Mouse (Mus musculus): ENCODE results near the gene Poglut1. TPM values are rescaled to one million over a fixed set of nuclear protein-coding genes. Genes with fewer than 3 reads are reported as not detected.
A peak's percentile ranks its signal among the peaks of the same experiment; 100 is the strongest.

The Poglut1 gene
- polyA plus RNA-seq, 1 experiment = 59.9 TPM

DNA sequence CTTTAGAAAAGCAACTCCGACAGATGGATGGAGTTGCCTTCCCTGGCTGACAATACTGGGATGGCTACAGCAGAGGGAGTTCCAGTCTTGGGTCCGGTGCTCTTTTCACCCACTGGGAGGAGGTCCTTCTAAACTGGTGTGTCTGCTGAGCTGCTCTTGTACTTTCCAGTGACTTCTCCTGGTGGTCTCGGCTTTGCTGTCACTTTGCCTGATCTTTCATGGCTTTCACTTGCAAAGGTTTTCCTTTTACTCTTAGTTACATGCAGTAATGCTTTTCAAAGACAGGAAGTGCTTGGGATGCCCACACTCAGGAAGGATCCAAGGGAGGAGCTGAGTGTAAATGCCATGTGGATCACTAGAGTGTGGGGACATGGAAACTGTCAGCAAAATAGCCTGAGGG, 41.4 kb upstream of the Poglut1 start:
- 73% methylated on average over 3 of the region's 3 CpGs for WGBS
- Histone ChIP-seq H3K4me3 (replicated peaks; ENCODE audit: insufficient read depth, low read depth, low read length) (no peak overlapping the region), H3K27ac (ENCODE audit: insufficient read depth, low read length) (no peak overlapping the region), H3K27me3 (ENCODE audit: control insufficient read depth, insufficient read depth, low read length) (no peaks in the 10 kb centered on the region), H3K4me1 (ENCODE audit: control insufficient read depth, insufficient read depth, low read length) (no peaks in the 10 kb centered on the region)
- TF ChIP-seq POLR2A (IDR thresholded peaks at IDR 0.05; ENCODE audit: borderline replicate concordance, insufficient read depth, low read length) (no peak), CTCF (IDR thresholded peaks at IDR 0.05; ENCODE audit: borderline replicate concordance, insufficient read depth, low read depth, low read length) (no peak)
- no peak for DNase-seq

DNA sequence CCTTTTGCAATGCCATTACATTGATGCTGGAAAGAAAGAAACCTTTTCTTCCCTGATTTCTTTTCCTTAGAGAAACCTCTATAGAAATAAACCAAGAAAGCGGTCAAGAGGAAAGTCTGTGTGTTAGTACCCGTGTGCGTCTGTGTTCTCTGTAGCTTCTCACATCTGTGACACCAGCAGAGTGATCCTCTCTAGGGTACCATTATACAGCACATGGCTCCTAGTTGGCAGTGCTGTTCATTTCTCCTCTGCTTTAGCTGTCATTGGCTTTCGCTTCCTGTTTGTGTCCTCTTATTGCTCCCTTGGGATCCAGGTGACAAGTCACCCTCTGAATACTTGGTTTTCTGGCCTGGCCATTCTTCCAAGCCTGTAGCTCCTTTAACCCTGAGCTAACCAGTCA, 37.5 kb upstream of the Poglut1 start:
- WGBS = 70% methylated on average over 4 of the region's 4 CpGs
- DNase-seq = no peak
- Histone ChIP-seq H3K27ac (ENCODE audit: insufficient read depth, low read length) (no peak overlapping the region), H3K4me1 (ENCODE audit: control insufficient read depth, insufficient read depth, low read length) (no peaks in the 10 kb centered on the region), H3K27me3 (ENCODE audit: control insufficient read depth, insufficient read depth, low read length) (no peaks in the 10 kb centered on the region), H3K4me3 (replicated peaks; ENCODE audit: insufficient read depth, low read depth, low read length) (no peak overlapping the region)
- TF ChIP-seq CTCF (IDR thresholded peaks at IDR 0.05; ENCODE audit: borderline replicate concordance, insufficient read depth, low read depth, low read length) = no peak
- TF ChIP-seq POLR2A (IDR thresholded peaks at IDR 0.05; ENCODE audit: borderline replicate concordance, insufficient read depth, low read length) = no peak

DNA sequence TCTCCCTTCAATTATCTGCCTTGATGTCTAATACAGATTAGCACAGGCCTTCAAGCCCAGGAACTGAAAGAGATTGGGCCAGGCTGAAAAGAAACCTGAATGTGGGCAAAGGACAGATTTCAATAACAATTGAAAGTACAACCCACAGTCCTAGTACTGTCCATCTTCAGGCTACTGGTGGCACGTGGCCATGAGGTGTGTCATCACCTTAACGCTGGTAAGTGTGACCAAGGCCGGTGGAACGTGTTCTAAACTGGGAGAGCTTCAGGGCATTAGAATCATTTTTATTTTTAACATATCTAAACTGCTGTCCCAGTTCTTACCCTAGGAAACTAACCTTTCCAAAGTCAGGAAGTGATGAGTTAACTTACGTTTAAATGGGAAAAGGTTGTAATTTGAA, 37.1 kb upstream of the Poglut1 start:
- WGBS = 91% methylated on average over 5 of the region's 5 CpGs
- DNase-seq = no peak
- no peaks in the 10 kb centered on the region for H3K4me1 ChIP-seq (ENCODE audit: control insufficient read depth, insufficient read depth, low read length)
- H3K27ac ChIP-seq (ENCODE audit: insufficient read depth, low read length) = no peak overlapping the region
- TF ChIP-seq POLR2A (IDR thresholded peaks at IDR 0.05; ENCODE audit: borderline replicate concordance, insufficient read depth, low read length) (no peak), CTCF (IDR thresholded peaks at IDR 0.05; ENCODE audit: borderline replicate concordance, insufficient read depth, low read depth, low read length) (no peak)
- H3K4me3 ChIP-seq (replicated peaks; ENCODE audit: insufficient read depth, low read depth, low read length) = no peak overlapping the region
- no peaks in the 10 kb centered on the region for H3K27me3 ChIP-seq (ENCODE audit: control insufficient read depth, insufficient read depth, low read length)

DNA sequence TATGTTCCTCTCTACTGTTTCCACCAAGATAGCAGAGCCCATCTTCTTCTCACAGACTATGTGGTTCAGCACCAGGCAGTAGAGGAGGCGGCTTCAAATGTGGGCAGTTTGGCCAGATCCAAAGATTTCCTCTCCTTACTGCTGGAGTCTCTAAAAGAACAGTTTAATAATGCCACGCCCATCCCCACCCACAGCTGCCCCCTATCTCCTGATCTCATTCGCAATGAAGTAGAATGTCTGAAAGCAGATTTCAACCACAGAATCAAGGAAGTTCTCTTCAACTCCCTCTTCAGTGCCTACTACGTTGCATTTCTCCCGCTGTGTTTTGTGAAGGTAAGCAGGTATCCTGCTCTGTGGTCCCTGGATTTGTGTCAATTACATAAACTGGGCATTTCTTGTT, 35.1 kb upstream of the Poglut1 start:
- H3K4me3 ChIP-seq (replicated peaks; ENCODE audit: insufficient read depth, low read depth, low read length) = no peak overlapping the region
- DNase-seq = no peak
- no peak overlapping the region for H3K27ac ChIP-seq (ENCODE audit: insufficient read depth, low read length)
- TF ChIP-seq CTCF (IDR thresholded peaks at IDR 0.05; ENCODE audit: borderline replicate concordance, insufficient read depth, low read depth, low read length) (no peak), POLR2A (IDR thresholded peaks at IDR 0.05; ENCODE audit: borderline replicate concordance, insufficient read depth, low read length) (no peak)
- H3K27me3 ChIP-seq (ENCODE audit: control insufficient read depth, insufficient read depth, low read length) = no peaks in the 10 kb centered on the region
- H3K4me1 ChIP-seq (ENCODE audit: control insufficient read depth, insufficient read depth, low read length) = no peaks in the 10 kb centered on the region
- WGBS = 95% methylated on average over 5 of the region's 5 CpGs

DNA sequence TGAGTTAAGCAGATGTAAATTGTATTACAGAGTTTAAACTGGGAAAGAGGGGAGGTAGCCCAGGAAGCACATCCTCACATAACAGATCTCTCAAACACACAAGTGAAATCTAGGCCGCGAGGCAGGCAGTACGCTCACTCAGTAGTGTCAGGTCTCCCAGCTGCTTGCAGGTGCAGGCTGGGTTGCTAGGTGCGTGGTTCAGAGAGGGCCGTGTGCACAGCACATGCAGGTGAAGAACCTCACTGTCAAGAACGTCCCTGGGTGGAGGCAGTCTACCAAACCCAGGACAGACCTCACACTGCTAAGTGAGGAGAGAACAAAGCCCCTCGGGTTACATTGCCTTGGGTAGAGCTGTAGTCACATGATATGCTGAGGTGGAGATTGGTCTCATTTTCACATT, 34.7 kb upstream of the Poglut1 start:
- Histone ChIP-seq H3K4me3 (replicated peaks; ENCODE audit: insufficient read depth, low read depth, low read length) (no peak overlapping the region), H3K4me1 (ENCODE audit: control insufficient read depth, insufficient read depth, low read length) (no peaks in the 10 kb centered on the region), H3K27me3 (ENCODE audit: control insufficient read depth, insufficient read depth, low read length) (no peaks in the 10 kb centered on the region), H3K27ac (ENCODE audit: insufficient read depth, low read length) (no peak overlapping the region)
- TF ChIP-seq CTCF (IDR thresholded peaks at IDR 0.05; ENCODE audit: borderline replicate concordance, insufficient read depth, low read depth, low read length) = no peak
- TF ChIP-seq POLR2A (IDR thresholded peaks at IDR 0.05; ENCODE audit: borderline replicate concordance, insufficient read depth, low read length) = no peak
- DNase-seq = no peak
- 90% methylated on average over 7 of the region's 7 CpGs for WGBS

DNA sequence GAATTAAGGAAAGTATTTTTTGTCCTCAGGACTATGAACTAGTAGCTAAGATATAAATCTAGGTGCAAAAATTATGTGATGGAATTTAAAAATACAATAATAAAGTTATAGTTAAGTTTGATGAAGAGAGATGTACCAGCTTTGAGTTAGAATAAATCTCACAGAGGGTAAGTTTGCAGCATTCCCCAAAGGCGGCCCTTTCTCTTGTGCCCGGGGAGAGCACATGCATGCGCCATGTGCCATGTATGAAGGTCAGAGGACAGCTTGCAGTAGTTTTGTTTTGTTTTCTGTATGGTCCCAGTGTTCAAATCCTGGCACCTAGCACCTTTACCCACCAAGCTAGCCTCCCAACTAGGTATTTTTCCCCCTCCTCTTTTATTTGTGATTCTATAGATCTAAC, 21.4 kb upstream of the Poglut1 start:
- 95% methylated on average over 3 of the region's 3 CpGs for WGBS
- H3K27ac ChIP-seq (ENCODE audit: insufficient read depth, low read length) = no peak overlapping the region
- H3K4me3 ChIP-seq (replicated peaks; ENCODE audit: insufficient read depth, low read depth, low read length) = no peak overlapping the region
- no peaks in the 10 kb centered on the region for H3K4me1 ChIP-seq (ENCODE audit: control insufficient read depth, insufficient read depth, low read length)
- no peak for TF ChIP-seq CTCF (IDR thresholded peaks at IDR 0.05; ENCODE audit: borderline replicate concordance, insufficient read depth, low read depth, low read length)
- TF ChIP-seq POLR2A (IDR thresholded peaks at IDR 0.05; ENCODE audit: borderline replicate concordance, insufficient read depth, low read length) = no peak
- no peaks in the 10 kb centered on the region for H3K27me3 ChIP-seq (ENCODE audit: control insufficient read depth, insufficient read depth, low read length)
- DNase-seq = no peak

DNA sequence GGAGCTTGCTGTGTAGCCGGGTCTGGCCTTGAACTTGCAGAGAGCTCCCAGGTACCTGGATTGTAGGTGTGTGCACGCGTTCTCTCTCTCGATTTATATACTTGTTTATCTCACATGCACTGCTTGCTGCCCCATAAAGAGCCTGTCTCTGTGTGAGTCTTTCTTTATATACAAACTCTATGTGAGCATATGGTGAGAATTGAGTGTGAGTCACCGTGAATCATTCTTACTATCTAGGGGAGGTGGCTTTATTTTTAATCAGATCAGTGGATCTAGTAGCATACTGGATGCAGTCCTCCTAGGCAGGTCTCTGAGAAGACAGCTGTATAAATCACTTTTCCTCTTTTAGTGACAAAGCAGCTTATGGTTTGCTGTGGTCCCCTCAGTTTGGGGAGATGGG, 18.1 kb upstream of the Poglut1 start:
- no peak overlapping the region for H3K4me3 ChIP-seq (replicated peaks; ENCODE audit: insufficient read depth, low read depth, low read length)
- TF ChIP-seq CTCF (IDR thresholded peaks at IDR 0.05; ENCODE audit: borderline replicate concordance, insufficient read depth, low read depth, low read length) (no peak), POLR2A (IDR thresholded peaks at IDR 0.05; ENCODE audit: borderline replicate concordance, insufficient read depth, low read length) (no peak)
- no peaks in the 10 kb centered on the region for H3K27me3 ChIP-seq (ENCODE audit: control insufficient read depth, insufficient read depth, low read length)
- 88% methylated on average over 5 of the region's 5 CpGs for WGBS
- no peak for DNase-seq
- H3K4me1 ChIP-seq (ENCODE audit: control insufficient read depth, insufficient read depth, low read length) = no peaks in the 10 kb centered on the region
- H3K27ac ChIP-seq (ENCODE audit: insufficient read depth, low read length) = no peak overlapping the region

DNA sequence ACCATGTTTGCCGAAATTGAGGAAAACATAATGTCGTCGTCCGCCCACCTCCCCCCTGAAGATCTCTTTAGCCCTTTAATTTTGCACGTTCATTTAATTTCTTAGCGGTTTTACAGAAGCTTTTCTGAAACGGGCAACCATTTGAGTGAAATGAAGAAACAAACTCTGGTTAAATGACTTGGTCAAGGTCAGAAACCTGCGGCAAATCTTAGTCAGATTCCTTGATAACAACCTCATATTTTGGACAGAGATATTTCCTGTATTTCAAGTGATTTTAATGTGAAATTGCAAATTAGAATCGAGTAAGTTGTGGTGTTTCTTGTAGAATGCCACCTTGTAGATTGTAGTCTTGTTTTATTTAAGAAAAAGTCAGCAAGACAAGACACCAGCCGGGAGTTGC, 13.5 kb upstream of the Poglut1 start:
- Histone ChIP-seq H3K27me3 (ENCODE audit: control insufficient read depth, insufficient read depth, low read length) (no peaks in the 10 kb centered on the region), H3K4me3 (replicated peaks; ENCODE audit: insufficient read depth, low read depth, low read length) (peak overlapping the region; percentile 70), H3K4me1 (ENCODE audit: control insufficient read depth, insufficient read depth, low read length) (no peaks in the 10 kb centered on the region), H3K27ac (ENCODE audit: insufficient read depth, low read length) (no peak overlapping the region)
- TF ChIP-seq POLR2A (IDR thresholded peaks at IDR 0.05; ENCODE audit: borderline replicate concordance, insufficient read depth, low read length) (no peak), CTCF (IDR thresholded peaks at IDR 0.05; ENCODE audit: borderline replicate concordance, insufficient read depth, low read depth, low read length) (no peak)
- 32% methylated on average over 10 of the region's 10 CpGs for WGBS
- DNase-seq = no peak
